Mouse (Mus musculus) spleen, postnatal 10 days (tissue): Measurements from ENCODE around the gene Ank2.

Source experiments
- DNase-seq, 2 experiments: peaks; one replicate each; pipeline ENCODE4 v3.0.0; 2021 to 2022; ENCODE audit warnings: low spot score in 2 of 2

The Ank2 gene

DNA sequence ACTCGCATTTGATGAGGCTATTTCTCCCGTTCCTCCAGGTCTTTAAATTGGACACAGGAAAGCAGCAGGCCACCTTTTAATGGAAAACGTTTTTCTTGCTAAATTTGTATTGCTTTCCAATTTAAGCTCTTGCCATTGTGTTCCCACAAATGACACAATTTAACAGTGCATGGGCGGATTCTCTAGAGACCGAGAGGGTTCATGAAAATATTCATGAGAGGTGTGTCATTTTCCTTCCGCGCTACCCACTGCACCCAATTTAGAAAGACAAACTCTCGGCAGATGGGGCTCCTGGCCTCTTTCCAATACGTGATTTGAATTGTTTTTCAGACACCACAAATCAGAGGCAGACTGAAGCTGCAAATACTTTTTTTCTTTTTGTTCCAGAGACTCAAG, 205.7 kb downstream of the Ank2 start:
- DNase-seq: no peak

DNA sequence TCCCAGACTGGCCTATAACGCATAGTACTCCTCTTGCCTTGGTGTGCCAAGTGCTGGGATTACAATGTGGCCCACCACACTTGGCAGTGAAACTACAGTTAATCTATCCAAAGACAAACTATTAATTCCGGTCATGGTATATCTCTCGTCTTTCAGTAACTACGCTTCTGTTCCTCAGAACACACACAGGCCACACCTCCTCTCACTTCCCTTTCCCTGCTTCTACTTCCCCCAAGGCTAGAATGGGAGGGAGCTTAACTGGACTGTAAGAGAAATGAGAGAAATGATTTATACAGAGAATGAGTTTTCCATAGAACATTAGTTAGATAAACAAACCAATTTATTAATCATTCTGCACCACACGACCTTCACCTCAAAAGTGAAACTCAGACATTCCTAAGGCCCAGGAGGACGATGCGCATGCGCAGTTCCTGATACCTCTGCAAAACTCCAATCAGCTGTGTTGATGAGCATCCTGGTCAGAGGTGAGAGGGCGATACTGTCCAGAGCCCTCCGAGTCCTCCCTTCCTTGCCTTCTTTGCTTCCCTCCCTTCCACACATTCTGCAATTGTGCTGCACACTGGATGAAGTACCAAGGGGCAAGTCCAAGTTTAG, 206.2 kb downstream of the Ank2 start:
- DNase-seq: no peak

DNA sequence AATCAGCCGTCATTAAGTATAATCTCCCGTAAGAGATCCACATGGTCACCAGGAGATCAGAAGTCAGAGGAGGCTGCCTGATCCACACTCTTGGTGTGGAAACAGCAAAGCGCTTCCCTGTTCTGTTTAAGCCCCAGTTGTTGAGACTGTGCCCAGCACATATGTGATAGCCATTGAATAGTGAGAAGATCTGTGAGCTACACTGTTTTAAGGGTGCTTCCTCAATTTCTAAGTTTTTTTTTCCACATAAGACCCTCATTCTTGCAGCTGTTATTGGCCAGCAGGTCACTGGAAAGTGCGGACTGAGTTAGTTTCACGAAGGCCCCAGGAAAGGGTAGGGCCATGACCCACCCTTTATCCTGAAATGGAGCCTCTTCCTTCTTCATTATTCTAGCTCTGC, 216.9 kb downstream of the Ank2 start:
- no peak for DNase-seq

DNA sequence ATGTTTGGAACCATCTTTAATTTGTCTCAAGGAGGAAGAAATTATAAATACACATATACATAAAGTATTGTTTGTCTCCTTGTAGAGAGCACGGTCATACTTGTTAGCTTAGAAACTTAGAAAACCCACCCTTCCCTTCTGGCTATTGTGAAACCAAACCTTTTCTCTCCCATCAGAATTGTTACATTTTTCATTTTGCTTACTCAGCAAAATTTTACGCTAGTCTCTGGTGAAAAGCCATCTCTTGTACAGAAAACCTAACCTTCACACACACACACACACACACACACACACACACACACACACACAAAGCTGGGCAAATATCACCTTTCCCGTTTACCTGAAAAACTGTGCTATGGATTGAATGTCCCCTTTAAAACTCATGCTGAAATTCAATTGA, 217.8 kb downstream of the Ank2 start:
- DNase-seq: no peak

DNA sequence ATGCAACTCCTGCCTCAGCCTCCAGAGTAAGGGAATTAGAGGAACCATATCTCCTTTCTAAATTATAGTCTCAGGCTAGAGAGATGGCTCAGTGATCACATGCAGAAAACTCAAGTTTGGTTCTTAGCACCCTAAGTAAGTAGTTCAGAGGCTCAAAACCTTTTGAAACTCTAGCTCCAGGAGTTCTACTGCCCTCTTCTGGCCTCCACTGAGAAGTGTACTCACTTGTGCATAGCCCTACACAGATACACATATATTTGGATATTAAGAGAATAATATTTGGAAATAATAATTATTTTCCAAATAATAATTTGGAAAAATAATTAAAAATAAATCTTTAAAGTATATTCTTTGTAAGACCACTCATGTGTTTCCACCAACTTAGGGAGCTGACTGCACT, 218.8 kb downstream of the Ank2 start:
- DNase-seq: no peak

DNA sequence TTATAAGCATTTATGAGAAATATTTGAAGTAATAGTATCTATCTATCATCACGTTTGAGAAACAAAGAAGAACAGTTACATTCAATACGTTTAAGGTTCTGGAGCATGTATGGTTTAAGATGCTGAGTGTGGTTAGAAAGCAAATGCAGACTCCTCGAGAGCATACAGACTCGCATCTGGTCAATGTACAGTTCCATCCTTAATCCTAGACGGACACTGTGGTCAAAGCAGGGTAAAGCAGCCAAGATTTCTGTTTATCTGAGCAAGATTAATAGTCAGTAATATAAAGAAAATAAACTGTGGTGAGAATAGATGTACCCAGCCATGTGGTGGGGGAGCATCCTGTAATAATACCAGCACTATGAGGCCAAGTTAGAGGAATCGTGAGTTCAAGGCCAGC, 223.2 kb downstream of the Ank2 start:
- DNase-seq: no peak

DNA sequence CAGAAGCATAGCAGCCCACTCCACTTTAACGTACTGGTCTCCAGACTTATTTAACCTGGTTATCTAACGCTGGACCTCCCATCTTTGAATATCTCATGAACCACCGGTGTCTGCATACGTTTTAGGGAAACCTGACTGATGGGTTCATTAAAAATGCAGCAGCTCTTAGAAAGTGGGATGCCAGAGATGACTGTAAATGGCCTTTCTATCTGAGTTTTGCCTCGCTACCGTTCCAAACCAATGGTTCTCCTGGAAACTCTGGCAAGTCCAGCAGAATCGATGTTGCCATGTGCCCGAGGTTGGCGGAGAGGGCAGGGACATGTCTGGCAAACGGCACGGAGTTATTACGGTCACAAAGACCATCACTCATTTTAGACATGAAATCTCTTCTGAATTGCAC, 226.3 kb downstream of the Ank2 start:
- no peak for DNase-seq

DNA sequence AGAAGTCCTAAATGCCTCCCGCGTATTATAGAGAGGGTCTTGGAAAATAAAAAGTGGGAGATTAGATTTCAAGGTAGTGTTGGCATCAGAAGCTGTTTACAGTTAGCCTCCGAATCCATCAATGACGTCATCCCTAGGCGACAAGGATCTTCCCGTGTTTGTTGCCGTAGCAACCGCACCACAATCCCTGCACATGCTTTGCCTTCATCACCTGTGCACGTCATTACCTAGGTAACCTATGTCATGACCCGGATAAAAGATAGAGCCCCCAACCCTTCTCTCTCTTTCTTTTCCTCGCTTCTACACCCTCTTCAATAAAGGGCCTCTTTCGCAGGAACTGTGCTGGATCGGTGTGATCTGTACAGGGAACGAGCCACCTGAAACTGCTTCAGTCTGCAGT, 229.5 kb downstream of the Ank2 start:
- no peak for DNase-seq

DNA sequence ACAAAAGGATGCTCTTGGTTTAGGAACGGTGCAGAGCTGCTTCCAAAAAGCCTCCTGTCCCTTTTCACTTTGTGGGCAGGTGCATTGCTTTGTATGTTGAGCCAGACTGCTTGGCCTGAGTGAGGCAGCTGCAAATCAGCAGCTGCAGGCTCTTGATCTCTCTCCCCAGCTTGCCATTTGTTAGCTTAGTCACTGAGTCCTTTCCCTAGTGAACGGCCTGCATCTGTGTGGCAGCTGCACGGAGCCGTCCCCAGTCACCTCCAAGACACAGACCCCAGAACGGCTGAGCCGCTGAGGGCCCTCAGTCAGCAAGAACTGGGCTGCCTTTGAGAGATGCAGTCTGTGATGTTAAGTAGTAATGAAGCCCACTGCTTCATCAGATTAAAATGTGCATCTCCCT, 231.3 kb downstream of the Ank2 start:
- no peak for DNase-seq

DNA sequence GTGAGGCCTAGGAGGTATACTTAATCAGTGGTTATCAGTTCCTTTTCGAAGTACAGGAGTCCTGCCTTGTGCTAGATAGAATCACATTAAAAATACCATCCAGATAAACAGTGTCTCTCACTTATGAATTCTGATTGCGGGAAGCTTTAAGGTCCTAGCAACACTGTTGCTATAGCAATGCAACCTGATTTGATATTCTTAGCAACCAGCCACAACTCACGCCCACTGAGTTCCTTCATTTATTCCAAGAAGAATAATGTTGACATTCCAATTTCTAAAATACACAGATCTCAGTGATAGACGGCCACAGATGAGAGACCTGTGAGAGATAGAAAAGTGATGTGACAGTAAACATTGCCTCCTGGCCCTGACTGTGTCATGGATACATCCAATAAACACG, 233.4 kb downstream of the Ank2 start:
- no peak for DNase-seq

DNA sequence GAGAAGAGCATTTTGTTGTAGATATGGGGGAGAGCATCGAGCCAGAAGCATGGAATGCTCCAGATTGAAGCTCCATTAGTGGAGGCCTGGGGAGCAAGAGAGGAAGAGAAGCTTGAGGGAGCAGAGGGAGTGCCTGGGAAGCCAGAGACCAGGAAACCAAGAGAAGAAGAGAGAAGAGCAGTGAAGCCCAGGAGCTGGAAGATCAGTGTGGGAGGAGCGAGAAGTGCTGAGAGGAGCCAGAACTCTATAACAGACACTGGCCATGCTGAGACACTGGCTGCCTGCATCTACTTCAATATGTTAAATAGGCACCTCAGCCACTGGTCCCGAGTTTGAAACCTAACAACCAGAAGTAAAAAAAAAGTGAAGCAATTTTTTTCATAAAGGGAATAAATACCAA, 234.0 kb downstream of the Ank2 start:
- DNase-seq: no peak

DNA sequence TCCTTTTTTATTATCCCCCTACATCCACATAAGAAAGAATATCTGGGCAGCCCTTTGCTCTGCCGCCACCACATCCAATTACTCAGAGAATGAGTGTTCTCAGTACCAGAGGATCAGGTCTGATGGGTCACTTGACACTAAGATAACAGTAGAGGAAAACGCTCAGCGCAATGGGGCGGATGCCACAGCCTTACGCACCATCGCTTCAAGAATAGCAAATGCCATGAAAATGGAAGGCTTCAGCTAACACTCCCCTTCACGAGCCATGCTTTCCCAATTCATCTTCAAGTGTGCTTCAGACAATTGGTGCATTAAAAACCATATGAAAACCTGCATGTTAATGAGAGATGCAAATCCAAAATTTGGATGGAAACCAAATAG, 238.4 kb downstream of the Ank2 start:
- DNase-seq: no peak

DNA sequence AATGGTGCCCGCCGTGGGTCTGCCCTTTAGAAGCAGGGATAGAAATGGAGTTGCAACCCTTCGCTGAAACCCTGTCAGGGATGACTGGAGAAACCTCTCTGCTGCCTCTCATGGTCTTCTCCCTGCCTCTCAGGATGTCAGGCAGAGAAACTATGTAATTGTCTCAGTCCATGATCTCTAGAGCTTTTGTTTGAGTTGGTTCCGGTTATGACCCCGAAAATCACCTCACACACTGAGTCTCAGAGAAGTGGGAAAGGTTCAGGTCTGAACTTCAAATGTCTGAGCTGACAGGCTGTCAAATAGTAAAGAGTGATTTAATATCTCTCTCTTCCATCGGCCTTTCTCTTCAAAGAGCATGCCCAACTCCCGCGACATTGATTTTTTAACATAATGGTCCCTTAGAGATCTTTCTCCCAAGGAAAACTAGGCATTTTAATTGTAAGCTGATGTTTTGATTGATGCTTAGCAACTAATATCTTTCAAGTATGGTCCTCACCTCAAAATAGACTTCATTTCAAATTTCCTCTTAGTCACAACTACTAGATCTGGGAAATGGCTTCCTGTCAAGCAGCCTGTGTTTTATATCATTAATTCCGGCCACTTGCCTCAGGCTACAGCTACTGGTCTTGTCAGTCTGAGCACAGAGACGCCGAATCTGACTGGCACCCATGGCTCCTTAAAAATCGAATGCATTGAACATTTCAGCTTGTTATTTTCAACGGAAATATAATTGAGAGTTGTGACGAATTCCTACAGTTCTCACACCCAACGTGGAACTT, 239.0 kb downstream of the Ank2 start:
- no peak for DNase-seq

DNA sequence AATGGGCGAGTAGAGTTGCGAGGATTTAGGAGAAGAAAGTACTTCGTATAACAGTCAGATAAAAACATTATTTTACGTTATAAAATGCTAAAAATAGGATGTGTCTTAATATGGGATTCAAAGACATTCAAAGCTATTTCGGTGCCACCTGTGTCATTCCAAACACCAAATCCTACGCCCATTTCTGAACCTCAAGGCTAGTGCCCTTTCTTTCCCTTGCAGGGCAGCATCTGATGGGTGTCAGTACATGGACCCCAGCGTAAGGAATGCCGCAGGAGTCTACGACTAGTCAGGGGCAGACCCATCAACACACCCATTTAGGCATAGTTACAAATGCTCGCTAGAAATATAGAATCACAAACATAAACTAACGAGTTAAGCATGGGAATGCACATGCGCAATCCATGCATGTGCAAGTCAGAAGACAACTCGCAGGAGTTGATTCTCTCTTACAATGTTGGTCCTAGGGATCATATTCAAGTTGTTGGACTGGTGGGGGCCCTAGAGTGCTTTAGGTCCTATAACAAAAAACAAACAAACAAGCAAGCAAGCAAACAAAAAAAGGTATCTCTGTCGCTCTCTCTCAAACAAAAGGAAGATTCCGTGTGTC, 240.6 kb downstream of the Ank2 start:
- DNase-seq: no peak

DNA sequence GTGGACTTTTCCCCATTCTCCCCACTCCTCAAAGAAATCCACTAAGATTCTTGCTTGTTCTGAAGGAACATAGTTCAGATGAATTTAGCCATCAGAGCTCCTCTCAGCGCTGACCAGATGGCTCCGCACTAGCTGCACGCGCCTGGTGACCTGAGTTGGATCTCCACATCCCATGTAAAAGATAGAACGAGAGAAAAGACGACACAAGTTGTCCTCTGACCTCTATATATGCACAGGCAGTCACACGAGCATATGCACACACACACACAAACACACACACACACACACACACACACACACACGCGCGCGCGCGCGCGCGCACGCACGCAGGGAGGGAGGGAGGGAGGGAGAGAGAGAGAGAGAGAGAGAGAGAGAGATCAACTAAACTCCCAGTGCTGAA, 241.2 kb downstream of the Ank2 start:
- no peak for DNase-seq

DNA sequence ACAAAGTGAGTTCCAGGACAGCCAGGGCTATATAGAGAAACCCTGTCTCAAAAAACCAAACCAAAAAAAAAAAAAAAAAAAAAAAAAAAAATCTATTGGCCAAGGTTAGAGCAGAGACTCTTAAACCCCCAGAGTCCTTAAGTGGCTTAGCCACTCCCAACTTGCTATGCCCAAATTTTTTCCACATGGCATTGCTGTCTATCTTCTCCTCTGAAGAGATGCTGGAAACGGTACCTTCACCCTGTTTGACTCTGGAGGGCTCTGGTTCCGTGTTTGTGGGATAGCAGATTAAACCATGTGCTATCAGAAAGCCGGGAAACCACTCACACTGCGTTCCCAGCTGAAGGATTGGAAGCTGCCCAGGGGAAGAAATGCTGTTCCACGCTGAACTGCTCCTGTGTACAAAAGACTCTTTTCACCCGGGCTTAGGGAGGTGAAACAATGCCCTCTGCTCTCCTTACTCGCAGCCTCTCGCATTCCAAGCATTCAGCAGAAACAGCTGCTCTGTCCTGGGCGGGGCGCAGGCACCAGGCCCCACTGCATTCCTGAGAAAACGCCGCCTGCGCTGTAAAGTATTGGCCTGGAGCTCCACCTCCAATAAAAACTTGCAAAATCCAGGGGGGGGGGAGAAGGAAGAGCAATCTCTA, 241.7 kb downstream of the Ank2 start:
- no peak for DNase-seq

DNA sequence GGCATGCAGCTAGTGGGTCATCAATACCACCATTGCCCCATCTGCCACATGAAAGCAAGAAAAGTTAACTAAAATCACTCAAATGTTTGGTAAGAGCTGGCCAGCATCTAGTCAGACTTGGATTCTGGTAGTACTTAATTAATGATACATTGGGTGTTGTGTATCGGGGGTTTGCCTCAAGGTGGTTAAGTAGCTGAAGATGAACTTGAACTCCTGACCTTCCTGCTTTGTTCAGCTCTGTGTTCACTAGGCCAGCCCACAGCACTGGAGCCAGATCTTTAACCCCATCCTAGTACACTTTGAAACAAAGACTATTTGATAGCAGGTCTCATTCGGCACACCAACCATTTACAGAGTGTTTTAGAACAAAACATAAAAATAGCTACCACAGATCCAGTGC, 242.5 kb downstream of the Ank2 start:
- no peak for DNase-seq

DNA sequence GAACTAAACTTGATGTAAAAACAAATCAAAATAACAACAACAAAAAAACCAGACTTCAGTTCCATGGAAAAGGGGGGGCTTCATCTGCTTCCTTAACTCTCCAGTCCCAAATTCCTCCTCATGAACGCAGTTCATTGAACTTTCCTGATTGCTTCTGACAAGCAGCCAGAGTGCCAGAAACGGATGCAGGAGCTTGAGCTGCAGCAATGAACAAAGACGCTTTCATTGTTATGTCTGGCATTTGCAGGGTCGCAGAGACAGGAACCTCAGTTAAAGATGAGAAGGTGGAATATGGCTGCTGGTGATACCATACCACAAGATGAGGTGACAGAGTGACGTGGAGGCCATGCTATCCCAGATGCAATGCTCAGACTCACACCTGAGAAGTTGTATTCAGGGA, 248.2 kb downstream of the Ank2 start:
- DNase-seq: no peak

DNA sequence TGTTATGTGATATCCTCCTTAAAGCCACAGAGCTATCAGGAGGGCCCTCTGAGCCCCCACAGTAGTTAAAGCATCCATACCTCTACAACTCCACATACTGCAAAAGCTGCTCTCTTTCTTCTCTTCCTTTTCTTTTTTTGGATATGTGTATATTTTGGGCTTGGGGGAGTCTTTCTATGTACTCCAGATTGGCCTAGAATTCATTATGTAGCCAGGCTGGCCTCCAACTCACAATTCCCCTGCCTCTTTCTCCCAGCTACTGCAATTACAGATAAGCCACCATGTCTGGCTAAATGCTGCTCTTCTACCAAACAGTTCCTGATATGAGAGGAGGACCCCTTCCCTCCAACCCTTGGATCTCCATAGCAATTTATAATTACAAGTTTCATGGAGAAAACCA, 250.5 kb downstream of the Ank2 start:
- DNase-seq: no peak

DNA sequence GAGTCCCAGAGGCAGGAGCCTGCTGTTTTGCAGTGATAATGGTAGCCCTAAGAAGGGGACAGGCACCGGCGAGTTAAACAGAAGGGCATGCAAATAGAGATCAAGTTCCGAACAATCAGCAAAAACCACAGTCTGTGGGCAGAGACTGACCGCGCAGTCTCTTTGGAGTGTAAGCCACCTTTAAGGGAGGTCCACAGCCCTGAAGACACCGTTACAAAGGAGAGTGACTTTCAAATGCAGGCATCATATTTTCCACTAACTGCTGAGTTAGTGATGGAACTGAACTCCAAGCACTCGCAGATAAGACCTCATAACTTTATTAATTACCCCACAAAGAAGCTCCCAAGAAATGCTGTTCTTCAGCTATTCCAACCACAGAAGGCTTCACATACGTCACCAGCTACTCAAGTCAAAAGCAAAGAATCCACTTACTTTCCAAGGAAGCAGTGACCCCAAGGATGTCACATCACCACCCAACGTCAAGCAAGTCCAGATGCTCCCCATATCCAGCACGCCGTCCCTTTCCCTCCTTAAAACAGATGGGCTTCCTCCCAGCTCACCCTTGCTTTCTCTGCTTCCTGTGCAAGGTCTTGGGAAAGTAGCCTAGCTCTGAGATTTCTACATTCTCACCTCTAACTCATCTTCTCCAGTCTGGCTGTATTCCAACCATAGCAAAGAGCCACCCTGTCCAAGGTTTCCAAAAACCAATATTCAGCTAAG, 252.0 kb downstream of the Ank2 start:
- DNase-seq: no peak

DNA sequence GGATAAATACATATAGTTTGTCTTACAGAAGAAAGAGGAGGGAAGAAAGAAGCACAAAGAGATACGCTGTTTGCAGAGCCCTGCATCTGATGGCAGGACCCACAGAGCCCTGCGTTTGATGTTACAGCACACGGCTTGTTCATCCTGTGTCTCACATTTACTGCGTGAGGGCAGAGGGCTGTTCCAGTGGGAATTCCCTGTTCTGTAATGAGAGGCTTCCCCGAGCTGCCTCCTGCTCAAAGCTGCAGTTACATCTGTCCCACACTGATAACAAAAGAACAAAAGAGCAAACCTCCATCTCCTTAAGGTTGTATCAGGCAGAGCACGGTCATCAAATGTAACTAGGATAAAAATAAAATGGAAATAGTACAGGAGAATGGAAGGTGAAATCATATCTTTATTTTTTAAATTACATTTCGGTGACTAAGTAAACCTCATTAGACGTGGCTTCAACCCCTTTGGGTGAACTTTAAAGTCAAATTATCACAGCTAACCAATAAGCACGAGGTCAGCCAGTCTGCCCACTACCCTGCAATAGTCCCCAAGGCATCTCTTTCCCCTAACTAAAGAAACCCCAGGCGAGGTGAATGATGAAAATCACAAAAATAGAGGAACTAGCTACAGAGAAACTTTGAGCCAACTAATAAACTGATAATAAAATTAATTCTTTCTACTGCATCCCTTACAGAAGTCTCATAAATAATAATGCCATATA, 255.1 kb downstream of the Ank2 start:
- no peak for DNase-seq
